Mouse (Mus musculus) midbrain, embryonic 15.5 days (tissue): ENCODE results near the gene Wdr64. TPM values are rescaled to one million over a fixed set of nuclear protein-coding genes. Genes with fewer than 3 reads are reported as not detected.

Source experiments
- ATAC-seq: fragments of 200-750 bp; cut with Nextera tagmentation; replicated peaks from 2 replicates; pipeline ENCODE4 v1.8.0; 2017; ENCODE audit warnings: moderate TSS enrichment
- H3K27ac ChIP-seq: fragments of 300-500 bp; sonication (generic); 2 replicates; pipeline ENCODE4 v1.5.1; 2015; ENCODE audit warnings: mild to moderate bottlenecking, inconsistent platforms
- H3K27me3 ChIP-seq: fragments of 300-500 bp; sonication (generic); replicated peaks from 2 replicates; pipeline ENCODE4 v1.6.1; 2015; ENCODE audit warnings: inconsistent platforms
- H3K36me3 ChIP-seq: fragments of 300-500 bp; sonication (generic); replicated peaks from 2 replicates; pipeline ENCODE4 v1.6.1; 2015; ENCODE audit warnings: inconsistent platforms
- H3K4me1 ChIP-seq: fragments of 300-500 bp; sonication (generic); 2 replicates; pipeline ENCODE4 v1.6.1; 2015; ENCODE audit warnings: inconsistent platforms
- H3K4me2 ChIP-seq: fragments of 300-500 bp; sonication (generic); 2 replicates; pipeline ENCODE4 v1.6.1; 2015; ENCODE audit warnings: inconsistent platforms, mild to moderate bottlenecking, moderate library complexity
- H3K4me3 ChIP-seq: fragments of 300-500 bp; sonication (generic); 2 replicates; pipeline ENCODE4 v1.5.1; 2015; ENCODE audit warnings: mild to moderate bottlenecking, inconsistent platforms
- H3K9ac ChIP-seq: fragments of 300-500 bp; sonication (generic); 2 replicates; pipeline ENCODE4 v1.6.1; 2015; ENCODE audit warnings: mild to moderate bottlenecking, inconsistent platforms
- H3K9me3 ChIP-seq: fragments of 300-500 bp; sonication (generic); 2 replicates; pipeline ENCODE4 v1.6.1; 2016; ENCODE audit warnings: inconsistent platforms
- WGBS: fragments of 180-500 bp; shearing (Covaris S2); methylation state at CpG from one replicate; pipeline ENCODE4 v1.1.7; 2015; ENCODE audit warnings: mixed read lengths; 5-methylcytosine and 5-hydroxymethylcytosine counted together
- polyA plus RNA-seq: library from polyadenylated mRNA; unstranded; fragments of >200 nt; fragmentation: Nextera tagmentation; extraction: Ambion mirVana; gene quantifications from 2 replicates; pipeline ENCODE4 v1.2.1, GENCODE M21; 2015

Wdr64 gene
- not detected in 2 replicates for polyA plus RNA-seq

DNA sequence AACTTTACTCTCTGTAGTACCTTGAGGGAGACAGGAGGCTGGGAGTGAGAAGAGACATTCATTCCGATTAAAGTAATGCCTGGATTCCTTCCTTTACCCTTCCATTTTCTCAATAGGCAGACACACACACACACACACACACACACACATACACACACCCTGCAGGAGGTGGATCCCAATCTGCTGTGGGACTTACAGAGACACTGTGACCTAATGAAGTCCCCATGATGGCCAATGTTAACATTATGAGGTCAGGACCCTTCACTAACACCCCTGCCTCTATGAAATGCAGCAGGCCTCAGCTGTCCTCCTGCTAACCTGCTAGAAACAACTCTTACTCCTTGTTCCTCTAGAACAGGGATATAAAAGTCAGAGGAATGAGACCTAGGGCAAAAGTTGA is at the start of gene Wdr64:
Gene Wdr64 (plus strand): TSS at position 301 of the 400 bp plus-strand sequence.
- Histone ChIP-seq H3K4me2 (no peak within 1 kb of the TSS), H3K36me3 (no peaks in the 10 kb centered on the region)
- ATAC-seq: no peak

GRCm38 (mm10) chr1:175648615-175649014 is 49.8 kb upstream of the Wdr64 start:
- Histone ChIP-seq H3K36me3 (no peaks in the 10 kb centered on the region), H3K9ac (no peak overlapping the region), H3K4me3 (no peak overlapping the region), H3K4me1 (no peaks in the 10 kb centered on the region), H3K9me3 (no peaks in the 10 kb centered on the region), H3K27me3 (no peaks in the 10 kb centered on the region), H3K27ac (no peak overlapping the region), H3K4me2 (no peak overlapping the region)
- WGBS: 97% methylated on average over 4 of the region's 4 CpGs
- no peak for ATAC-seq

More for the DNA sequence above, at the start of gene Wdr64:
- Histone ChIP-seq H3K4me1 (peaks cover 3% of the 10 kb centered on the region; the same call in 1 of the 2 replicates), H3K4me3 (no peak within 1 kb of the TSS), H3K9ac (no peak within 1 kb of the TSS), H3K27ac (no peak within 1 kb of the TSS), H3K27me3 (no peaks in the 10 kb centered on the region), H3K9me3 (no peaks in the 10 kb centered on the region)
- 77% methylated on average over 1 of the region's 1 CpGs for WGBS

DNA sequence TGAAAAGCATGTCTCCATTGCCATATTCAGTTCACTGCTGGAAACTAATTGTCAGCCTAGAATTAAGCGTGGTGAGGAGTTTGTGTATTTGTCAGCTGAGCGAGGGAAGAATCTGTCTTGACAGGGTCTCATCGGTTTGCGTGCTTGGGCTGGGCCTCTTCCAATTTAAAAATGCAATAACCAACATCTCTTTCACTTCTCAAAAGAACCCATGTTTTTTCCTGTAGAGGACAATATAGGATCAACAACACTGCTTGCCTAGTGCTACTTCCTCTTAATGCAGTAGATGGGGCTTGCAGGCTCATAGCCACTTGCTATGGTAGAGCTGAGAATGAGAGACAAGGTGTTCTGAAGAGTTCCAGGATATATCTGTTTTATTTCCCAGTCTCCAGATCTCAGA is 38.5 kb upstream of the Wdr64 start:
- 92% methylated on average over 4 of the region's 4 CpGs for WGBS
- no peak for ATAC-seq

DNA sequence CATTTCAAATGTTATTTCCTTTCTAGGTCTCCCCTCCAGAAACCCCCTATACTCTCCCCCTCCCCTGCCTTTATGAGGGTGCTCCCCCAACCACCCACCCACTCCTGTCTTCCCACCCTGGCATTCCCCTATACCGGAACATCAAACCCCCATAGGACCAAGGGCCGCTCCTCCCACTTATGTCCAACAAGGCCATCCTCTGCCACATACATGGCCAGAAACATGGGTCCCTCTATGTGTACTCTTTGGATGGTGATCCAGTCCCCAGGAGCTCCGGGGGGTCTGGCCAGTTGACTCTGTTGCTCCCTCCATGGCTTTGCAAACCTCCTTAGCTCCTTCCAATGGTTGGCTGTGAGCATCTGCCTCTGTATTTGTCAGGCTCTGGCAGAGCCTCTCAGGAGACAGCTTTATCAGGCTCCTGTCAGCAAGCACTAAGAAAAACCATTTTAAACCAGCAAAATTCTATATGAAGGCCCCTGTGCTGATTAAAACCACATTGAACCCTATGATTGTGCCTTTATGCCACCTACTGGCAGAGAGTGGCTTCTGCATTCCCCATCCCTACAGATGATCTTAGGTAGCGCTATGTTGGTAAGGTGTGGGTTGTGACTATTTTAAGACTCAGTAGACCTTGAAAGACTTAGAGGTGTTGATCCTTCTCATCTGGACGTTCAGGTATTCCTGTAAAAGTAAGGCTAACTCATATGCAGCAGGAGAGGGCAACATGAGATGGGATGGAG is 29.6 kb upstream of the Wdr64 start:
- 83% methylated on average over 5 of the region's 5 CpGs for WGBS
- peak; percentile 72 for ATAC-seq
- no peak overlapping the region for H3K4me2 ChIP-seq

More for the DNA sequence above, 38.5 kb upstream of the Wdr64 start:
- Histone ChIP-seq H3K4me3 (no peak overlapping the region), H3K27me3 (no peaks in the 10 kb centered on the region), H3K9me3 (no peaks in the 10 kb centered on the region), H3K36me3 (no peaks in the 10 kb centered on the region), H3K9ac (no peak overlapping the region), H3K4me1 (no peaks in the 10 kb centered on the region), H3K27ac (no peak overlapping the region), H3K4me2 (no peak overlapping the region)

GRCm38 (mm10) chr1:175669456-175669855 is 28.9 kb upstream of the Wdr64 start:
- no peaks in the 10 kb centered on the region for H3K4me1 ChIP-seq

More for the DNA sequence above, 29.6 kb upstream of the Wdr64 start:
- Histone ChIP-seq H3K27ac (no peak overlapping the region), H3K9me3 (no peaks in the 10 kb centered on the region), H3K36me3 (no peaks in the 10 kb centered on the region), H3K4me3 (no peak overlapping the region), H3K4me1 (no peaks in the 10 kb centered on the region), H3K9ac (no peak overlapping the region), H3K27me3 (no peaks in the 10 kb centered on the region)

DNA sequence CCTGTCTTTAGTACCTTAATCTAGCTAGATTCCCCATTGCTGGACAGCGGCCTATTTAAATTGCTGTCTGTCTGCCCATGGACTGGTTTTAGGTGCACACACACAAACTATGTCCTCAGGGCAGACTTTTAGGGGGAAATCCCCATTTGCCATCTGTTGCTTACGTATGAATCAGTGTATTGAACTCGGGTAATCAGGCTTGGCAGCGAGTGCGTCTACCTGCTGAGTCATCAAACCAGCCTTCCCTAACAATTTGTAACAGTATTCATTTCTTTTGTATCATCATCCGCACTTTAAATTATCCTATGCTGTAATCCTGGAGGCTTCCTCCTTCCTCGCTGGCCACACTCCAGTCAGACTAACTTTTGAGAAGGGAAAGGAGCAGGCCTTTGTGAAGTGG is 28.4 kb upstream of the Wdr64 start:
- no peak overlapping the region for H3K27ac ChIP-seq
- H3K9me3 ChIP-seq: no peaks in the 10 kb centered on the region
- ATAC-seq: no peak
- no peaks in the 10 kb centered on the region for H3K4me1 ChIP-seq
- no peaks in the 10 kb centered on the region for H3K27me3 ChIP-seq
- no peaks in the 10 kb centered on the region for H3K36me3 ChIP-seq
- H3K4me3 ChIP-seq: no peak overlapping the region
- H3K4me2 ChIP-seq: no peak overlapping the region
- H3K9ac ChIP-seq: no peak overlapping the region
- WGBS: 65% methylated on average over 7 of the region's 7 CpGs

More at GRCm38 (mm10) chr1:175669456-175669855, 28.9 kb upstream of the Wdr64 start:
- Histone ChIP-seq H3K27me3 (no peaks in the 10 kb centered on the region), H3K27ac (no peak overlapping the region), H3K4me3 (no peak overlapping the region), H3K9ac (no peak overlapping the region), H3K9me3 (no peaks in the 10 kb centered on the region), H3K4me2 (no peak overlapping the region), H3K36me3 (no peaks in the 10 kb centered on the region)
- WGBS: 91% methylated on average over 3 of the region's 3 CpGs
- no peak for ATAC-seq

- no peak for ATAC-seq
- Histone ChIP-seq H3K4me1 (no peaks in the 10 kb centered on the region), H3K27ac (no peak overlapping the region), H3K27me3 (no peaks in the 10 kb centered on the region), H3K4me3 (no peak overlapping the region), H3K36me3 (no peaks in the 10 kb centered on the region), H3K9me3 (no peaks in the 10 kb centered on the region), H3K4me2 (no peak overlapping the region), H3K9ac (no peak overlapping the region)
- WGBS: 38% methylated on average over 1 of the region's 1 CpGs
These were observed 26.8 kb upstream of the Wdr64 start for GRCm38 (mm10) chr1:175671626-175672025.

DNA sequence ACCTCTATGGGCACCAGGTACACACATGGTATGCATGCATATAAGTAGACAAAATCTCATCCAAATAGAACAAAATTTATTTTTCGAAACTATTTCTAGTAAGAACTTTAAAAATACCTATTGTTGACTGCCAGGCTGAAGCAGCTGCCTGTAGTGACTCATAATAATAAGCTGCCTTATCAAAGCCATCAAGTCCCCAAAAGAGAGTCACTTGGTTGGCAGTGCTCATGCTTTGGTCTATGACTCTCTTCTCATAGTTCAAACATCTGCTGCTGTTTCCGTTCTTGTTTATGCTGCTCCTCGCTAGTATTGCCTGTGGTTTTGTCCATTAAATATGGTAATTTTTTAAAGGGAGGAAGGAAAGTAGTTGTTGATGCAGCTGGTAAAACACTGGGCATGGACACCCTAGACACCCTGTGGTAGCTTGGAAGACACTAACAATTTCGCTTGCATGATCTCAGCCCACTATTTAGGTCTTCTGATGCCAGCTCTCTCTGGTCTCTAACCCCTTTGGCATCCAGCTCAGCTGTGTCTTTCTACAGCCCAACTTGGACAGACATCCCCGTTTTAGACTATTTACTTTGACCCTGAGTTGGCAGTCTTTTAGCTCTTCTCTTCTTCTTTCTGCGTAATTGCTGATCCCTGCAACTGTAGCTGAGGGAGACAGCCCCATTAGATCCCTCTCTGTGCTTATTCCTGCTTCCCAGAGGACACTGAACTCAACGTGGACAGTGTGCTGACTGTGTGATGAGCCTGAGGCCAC is 24.6 kb upstream of the Wdr64 start:
- ATAC-seq: no peak
- no peak overlapping the region for H3K4me2 ChIP-seq
- no peak overlapping the region for H3K9ac ChIP-seq
- no peak overlapping the region for H3K27ac ChIP-seq
- H3K27me3 ChIP-seq: no peaks in the 10 kb centered on the region
- H3K36me3 ChIP-seq: no peaks in the 10 kb centered on the region
- WGBS: 90% methylated on average over 7 of the region's 7 CpGs
- H3K4me3 ChIP-seq: no peak overlapping the region
- no peaks in the 10 kb centered on the region for H3K4me1 ChIP-seq
- H3K9me3 ChIP-seq: no peaks in the 10 kb centered on the region

DNA sequence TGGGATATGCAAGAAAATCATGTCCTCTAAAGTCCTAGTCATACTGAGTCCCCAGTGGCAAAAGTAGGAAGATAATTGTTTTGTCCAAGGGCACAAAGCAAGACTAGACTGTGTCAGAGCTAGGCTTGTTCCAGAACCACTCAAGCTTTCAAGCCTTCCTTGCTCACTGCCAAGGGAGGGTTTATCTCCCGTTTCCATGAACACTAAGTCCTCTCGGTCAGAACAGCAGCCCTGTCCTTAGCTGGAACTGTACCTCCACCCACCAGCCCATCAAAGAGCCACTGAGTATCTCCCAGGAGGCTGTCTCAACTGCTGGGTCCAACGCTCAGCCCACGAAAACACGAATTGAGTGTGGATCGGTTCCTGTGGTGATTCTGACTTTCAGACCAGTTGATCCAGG is 23.3 kb upstream of the Wdr64 start:
- 87% methylated on average over 6 of the region's 6 CpGs for WGBS
- Histone ChIP-seq H3K4me3 (no peak overlapping the region), H3K27ac (no peak overlapping the region), H3K9ac (no peak overlapping the region), H3K4me1 (0 out of 2 replicates have a peak, but pooled peaks cover 3% of the 10 kb centered on the region), H3K27me3 (no peaks in the 10 kb centered on the region), H3K36me3 (no peaks in the 10 kb centered on the region), H3K9me3 (no peaks in the 10 kb centered on the region), H3K4me2 (no peak overlapping the region)
- no peak for ATAC-seq

DNA sequence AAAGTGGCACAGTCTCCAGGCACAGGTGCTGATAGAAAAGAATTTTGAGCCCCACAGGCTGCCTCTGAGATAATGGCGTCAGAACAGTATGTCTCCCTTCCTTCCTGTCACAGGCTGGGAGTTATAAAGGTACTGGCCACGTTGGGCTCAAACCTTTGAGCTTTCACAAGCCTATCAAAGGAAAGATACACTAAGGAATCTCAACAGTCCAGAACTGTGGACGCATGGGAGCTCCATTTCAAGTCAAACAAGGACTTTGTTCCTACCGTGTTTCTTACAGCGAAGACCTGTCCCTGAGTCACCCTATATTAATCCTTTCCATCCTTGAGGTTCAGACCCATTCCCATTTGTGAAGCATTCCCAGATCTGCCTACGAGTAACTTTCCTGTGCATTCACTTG is 20.9 kb upstream of the Wdr64 start:
- 84% methylated on average over 6 of the region's 6 CpGs for WGBS
- Histone ChIP-seq H3K4me2 (no peak overlapping the region), H3K9me3 (no peaks in the 10 kb centered on the region)

GRCm38 (mm10) chr1:175680995-175681394 is 17.4 kb upstream of the Wdr64 start:
- ATAC-seq: no peak
- no peak overlapping the region for H3K9ac ChIP-seq
- 0 out of 2 replicates have a peak, but pooled peaks cover 3% of the 10 kb centered on the region for H3K4me1 ChIP-seq
- WGBS: 86% methylated on average over 6 of the region's 6 CpGs
- H3K27ac ChIP-seq: no peak overlapping the region
- H3K4me3 ChIP-seq: no peak overlapping the region
- no peak overlapping the region for H3K4me2 ChIP-seq
- no peaks in the 10 kb centered on the region for H3K27me3 ChIP-seq
- H3K36me3 ChIP-seq: no peaks in the 10 kb centered on the region
- no peaks in the 10 kb centered on the region for H3K9me3 ChIP-seq

More for the DNA sequence above, 20.9 kb upstream of the Wdr64 start:
- 0 out of 2 replicates have a peak, but pooled peaks cover 3% of the 10 kb centered on the region for H3K4me1 ChIP-seq
- no peaks in the 10 kb centered on the region for H3K27me3 ChIP-seq
- no peak overlapping the region for H3K27ac ChIP-seq
- H3K4me3 ChIP-seq: no peak overlapping the region
- ATAC-seq: no peak
- H3K36me3 ChIP-seq: no peaks in the 10 kb centered on the region
- no peak overlapping the region for H3K9ac ChIP-seq

DNA sequence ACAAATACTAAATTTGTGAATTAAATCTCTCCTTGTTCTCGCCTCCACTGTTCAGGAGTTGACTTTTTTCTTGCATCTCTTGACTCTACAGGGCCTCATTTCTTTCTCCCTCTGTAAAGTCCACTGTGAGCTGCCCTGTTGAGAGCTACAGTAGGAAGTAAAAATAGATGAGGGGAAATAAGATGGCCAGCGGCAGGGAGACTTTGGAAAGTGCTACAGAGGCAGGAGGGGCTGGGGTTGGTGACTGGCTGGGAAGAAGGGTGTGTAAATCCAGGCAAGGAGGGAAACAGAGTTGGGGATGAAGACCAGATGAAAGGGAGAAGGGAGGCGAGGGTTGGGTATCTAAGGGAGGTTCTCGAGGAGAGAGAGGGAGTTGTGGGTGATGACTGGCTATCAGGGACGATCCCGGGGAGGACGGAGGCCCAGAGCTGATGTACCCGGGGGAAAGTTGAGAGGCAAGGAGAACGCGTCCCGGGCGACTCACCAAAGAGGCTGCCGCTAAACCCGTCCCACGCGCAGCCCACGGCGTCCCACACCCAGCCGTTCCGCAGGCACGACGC is 6.6 kb upstream of the Wdr64 start:
- peak overlapping the region; percentile 86 for H3K4me2 ChIP-seq
- peak overlapping the region; percentile 91 for H3K9ac ChIP-seq
- H3K4me3 ChIP-seq: peak overlapping the region; percentile 75
- H3K9me3 ChIP-seq: no peaks in the 10 kb centered on the region
- H3K27me3 ChIP-seq: no peaks in the 10 kb centered on the region
- H3K4me1 ChIP-seq: peaks cover 30% of the 10 kb centered on the region
- no peak; the same call in 1 of the 2 replicates for ATAC-seq
- H3K27ac ChIP-seq: peak overlapping the region; percentile 92
- under 1% methylated on average over 22 of the region's 22 CpGs for WGBS
- peaks cover 11% of the 10 kb centered on the region; the same call in 1 of the 2 replicates for H3K36me3 ChIP-seq
